Mouse (Mus musculus): ENCODE results near the gene Dnah6.

Gene Dnah6

DNA sequence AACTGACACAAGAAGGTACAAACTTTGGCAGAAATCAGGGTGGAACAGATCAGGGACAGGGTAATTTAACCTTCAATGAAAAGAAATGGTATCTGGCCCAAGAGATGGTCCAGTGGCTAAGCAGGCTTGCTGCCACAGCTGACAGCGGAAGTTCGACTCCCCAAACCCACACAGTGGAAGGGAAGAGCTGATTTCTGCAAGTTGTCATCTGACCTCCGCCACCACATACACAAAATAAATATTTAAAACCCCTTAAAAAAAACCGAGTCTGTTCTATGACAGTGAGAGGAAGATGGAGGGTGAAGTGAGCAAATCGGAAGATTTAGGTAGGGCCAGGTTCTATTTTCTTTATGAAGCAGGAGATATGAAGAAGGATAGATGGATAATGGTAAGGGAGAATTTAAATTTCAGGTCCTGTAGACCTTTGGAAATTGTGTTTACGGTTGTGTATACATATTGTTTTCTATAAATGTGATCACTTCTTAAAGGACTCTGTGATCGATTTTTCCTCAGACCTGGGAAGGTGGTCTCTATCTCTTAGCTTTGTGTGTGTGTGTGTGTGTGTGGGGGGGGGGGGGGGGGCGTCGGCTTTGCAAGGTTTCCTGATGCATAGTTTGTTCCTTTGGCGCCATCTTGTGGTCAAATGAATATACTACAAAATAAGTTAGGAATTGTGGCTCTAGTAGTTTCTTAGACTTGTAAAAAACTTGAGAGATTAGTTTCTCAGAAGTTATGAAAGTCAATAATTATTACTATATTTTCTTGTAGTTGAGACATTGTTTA, 6.1 kb upstream of the Dnah6 start:
- DNase-seq = no peak

DNA sequence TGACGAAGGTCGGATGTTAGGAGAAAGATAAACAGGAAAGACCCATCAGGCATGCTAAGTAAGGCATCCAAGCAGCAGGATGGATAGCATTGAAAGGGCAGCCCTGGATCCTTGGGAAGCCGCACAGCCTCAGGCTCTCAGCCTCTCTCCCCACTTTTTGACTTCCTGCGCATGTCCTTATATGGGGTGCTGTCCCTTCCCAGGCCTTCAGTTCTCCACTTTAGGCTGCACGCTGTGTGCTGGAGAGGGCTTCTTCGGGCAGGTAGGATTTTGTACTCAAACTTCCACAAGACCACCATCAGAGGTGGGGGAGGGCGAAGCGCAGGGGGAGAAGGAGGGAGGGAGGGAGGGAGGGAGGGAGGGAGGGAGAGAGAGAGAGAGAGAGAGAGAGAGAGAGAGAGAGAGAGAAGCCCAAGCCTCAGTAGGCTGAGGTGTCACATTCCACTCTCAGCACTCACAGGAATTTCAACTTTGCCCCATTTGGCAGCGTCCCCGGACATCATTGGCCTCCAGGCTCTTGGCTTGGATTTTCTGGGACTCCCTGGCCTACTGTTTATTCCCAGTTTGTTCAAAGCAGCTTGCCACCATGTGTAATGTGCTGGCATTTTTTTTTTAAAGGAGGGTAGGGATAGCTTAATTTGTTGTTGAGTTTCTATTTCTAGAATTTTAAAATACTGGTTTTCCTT, 1.5 kb upstream of the Dnah6 start:
- no peak for DNase-seq

DNA sequence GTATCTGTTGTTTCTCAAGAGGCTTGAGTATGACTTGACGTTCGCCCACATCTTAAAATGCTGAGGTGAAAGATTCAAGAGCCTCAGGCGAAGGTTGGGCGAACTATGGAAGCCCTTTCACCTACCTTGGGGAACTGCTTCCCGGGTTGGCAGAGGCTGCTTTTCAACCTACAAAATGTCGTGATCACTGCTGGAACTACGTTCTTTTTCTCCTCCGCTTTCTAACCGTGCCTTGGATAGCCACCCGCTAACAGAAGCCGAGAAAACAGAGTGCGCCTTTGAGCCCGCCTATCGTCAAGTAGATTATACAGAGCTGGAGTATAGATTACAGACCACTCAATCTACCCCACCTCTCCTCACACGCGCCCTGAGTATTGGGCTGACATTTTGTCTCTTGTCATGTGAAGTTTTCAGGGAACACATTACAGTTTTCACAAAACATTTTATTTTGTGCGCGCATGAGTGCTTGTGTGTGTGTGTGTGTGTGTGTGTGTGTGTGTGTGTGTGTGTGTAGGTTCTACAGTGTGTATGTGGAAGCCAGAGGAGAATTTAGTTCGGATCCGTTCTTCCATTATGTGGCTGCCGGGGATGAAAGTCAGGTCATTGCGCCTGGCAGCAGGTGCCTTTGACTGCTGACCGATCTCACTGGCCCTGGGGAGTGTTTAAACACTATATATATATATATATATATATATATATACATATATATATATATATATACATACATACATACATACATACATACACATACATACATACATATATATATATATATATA, 696 bp upstream of the Dnah6 start:
- DNase-seq = no peak

DNA sequence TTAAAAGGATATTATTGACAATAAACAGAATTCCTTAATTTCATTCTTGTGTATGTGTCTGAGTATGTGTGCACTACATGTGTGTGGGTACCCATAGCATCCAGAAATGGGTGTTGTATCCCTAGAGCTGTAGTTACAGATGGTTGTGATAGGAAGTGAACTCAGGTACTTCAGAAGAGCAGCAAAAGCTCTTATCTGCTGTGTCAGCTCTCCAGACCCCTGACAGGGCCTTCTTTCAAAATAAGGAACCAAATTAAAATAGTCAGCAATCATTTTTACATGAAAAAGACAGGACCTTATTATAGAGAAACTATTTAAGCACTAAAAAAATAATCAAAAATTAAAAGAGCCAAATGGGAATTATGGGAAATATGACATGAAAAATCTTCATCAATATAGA, 9.8 kb downstream of the Dnah6 start:
- DNase-seq = no peak

- DNase-seq = no peak
Observed at GRCm38 (mm10) chr6:73211036-73211435, 10.4 kb downstream of the Dnah6 start.

- DNase-seq = peak; percentile 67
Observed at GRCm38 (mm10) chr6:73210445-73210972, 10.9 kb downstream of the Dnah6 start.

DNA sequence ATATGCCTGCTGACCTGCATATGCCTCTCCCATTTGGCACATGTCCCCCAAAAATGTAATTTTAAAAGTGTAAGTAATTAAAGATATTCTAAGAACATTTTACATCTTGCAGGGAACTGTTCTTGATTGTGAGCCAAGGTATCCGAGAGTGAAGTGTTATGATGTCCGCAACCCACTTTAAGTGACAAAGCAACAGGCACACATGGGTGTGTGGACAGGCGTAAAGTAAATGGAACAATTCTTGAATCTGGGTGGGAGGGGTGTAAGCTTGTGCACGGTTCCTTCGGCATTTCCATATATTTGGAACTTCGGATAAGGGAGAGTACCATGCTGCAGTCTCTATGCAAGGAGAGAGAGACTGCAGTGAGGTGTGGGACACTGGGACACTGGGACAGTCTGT, 11.9 kb downstream of the Dnah6 start:
- no peak for DNase-seq

- peak; percentile 14 for DNase-seq
Observed at GRCm38 (mm10) chr6:73204937-73205336, 16.5 kb downstream of the Dnah6 start.

DNA sequence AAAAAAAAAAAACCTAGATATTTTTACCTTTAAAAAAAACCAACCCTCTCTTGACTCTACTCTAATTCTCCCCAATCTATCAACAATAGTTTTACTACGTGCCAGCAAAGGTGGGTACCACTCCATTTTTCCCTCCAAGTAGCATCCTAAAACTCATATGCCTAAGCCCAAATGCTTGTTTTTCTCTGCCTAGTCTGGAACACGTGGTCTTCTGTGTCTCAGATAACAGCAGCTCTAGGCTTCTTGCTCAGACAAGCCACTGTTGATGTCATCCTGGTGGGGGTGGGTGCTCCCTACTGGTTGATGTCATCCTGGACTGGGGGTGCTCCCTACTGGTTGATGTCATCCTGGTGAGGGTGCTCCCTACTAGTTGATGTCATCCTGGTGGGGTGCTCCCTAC, 17.7 kb downstream of the Dnah6 start:
- DNase-seq = no peak

GRCm38 (mm10) chr6:73195291-73195690, 26.2 kb downstream of the Dnah6 start:
- DNase-seq = no peak

GRCm38 (mm10) chr6:73190756-73191155, 30.7 kb downstream of the Dnah6 start:
- DNase-seq = no peak

GRCm38 (mm10) chr6:73184276-73184675, 37.2 kb downstream of the Dnah6 start:
- no peak for DNase-seq

DNA sequence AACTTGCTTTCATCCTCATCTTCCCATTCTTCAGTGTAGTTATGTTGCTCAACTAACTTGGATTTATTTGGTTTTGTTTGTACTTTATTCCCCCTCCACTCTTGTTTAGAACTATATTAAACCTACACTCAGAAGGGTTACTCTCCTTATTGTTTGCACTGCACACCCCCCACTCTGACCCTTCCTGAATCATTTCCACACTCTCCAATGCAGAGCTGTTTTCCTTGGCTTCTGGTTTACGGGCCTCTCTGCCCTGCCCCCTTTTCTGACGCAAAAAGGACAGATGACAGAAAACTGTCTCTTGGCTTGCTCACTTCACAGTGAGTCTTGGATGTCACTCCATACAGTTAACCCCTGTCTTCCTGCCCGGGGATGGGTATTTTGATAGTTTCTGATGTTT, 38.5 kb downstream of the Dnah6 start:
- DNase-seq = no peak

DNA sequence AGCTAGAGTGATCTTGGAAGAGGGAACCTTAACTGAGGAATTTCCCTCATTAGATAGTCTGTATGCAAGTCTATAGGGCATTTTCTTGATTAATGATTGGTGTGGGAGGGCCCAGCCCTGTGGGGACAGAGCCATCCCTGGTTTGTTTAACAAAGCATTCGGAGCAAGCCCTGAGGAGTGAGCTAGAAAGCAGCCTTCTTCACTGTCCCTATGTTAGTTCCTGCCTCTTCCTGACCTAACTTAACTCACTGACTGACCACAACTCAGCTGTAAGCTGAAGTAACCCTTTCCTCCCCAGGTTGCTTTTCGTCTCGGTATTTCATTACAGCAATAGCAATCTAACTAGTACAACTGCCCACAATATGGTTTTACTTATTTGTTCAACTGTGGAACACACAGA, 39.0 kb downstream of the Dnah6 start:
- no peak for DNase-seq

DNA sequence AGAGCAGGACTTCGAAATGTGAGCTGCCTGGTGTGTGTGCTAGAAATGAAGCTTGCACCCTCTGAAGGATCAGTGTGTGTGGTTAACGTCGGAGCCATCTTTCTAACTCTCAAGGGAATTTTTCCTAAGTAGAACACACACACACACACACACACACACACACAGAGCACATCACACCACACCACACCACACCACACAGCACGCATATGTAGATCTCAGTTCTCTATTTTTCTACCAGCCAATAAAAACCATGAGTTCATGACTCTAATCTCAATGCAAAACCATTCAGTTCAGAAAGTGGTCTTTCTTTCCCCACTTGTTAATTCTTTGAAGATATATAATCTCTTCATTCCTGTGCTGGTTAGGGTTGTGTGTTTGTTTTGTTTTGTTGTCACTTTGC, 39.4 kb downstream of the Dnah6 start:
- no peak for DNase-seq

GRCm38 (mm10) chr6:73175156-73175555, 46.3 kb downstream of the Dnah6 start:
- no peak for DNase-seq

DNA sequence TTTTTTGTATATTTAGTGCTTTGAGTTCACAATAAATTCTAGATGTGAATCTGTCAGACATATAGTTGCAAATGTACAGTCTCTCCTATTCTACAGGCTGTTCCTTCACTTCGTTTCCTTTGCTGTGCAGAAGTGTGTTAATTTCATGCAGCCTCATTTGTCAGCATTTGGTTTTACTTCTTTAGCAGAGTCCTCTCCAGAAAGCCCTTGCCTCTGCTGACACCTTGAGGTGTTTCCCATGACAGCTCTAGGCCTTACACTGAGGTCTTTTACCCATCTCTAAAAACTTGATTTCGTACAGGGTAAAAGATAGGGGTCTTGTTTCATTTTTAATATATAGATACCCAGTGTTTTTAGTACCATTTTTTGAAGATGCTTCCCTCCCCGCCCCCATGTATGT, 54.2 kb downstream of the Dnah6 start:
- no peak for DNase-seq

DNA sequence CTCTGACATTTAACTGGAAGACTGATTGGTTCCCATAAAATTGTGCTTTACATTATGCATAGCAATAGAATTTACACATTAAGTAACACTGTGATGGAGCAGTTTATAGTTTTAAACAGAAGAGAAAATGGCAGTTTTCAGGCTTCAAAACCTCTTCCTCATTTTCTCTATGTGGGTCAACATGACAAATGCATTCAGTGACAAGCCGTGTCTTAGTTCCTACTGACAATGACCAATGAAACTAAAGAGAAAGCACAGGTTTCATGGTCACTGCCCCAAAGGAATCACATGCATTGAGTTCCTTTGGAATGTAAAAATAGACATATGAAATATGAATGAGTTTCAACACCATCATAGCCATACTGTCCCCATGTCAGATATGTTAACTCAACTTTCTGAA, 58.5 kb downstream of the Dnah6 start:
- no peak for DNase-seq

- no peak for DNase-seq
Observed at GRCm38 (mm10) chr6:73161338-73161737, 60.1 kb downstream of the Dnah6 start.

DNA sequence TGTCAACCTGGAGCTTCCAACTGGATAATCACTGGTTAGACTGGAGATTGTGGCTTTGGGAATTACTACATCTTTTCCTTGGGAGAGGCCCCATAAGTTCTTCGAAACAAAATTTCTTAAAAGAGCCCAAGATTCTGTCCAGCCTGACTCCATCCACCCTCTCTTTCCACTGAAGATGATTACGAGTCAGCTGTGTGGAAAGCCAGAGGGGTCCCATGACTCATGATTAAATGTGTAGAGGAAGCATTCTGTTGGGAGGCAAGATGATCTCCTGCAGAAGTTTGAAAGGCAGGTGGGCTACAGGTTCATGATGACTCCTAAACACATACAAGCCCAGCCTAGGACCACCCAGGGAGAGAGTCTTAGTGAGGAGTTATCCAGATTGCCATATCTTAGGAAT, 66.0 kb downstream of the Dnah6 start:
- DNase-seq = no peak

GRCm38 (mm10) chr6:73153675-73154074, 67.8 kb downstream of the Dnah6 start:
- DNase-seq = peak; percentile 76

- no peak for DNase-seq
Observed at GRCm38 (mm10) chr6:73143403-73143802, 78.0 kb downstream of the Dnah6 start.

- no peak for DNase-seq
Observed at GRCm38 (mm10) chr6:73142776-73143175, 78.7 kb downstream of the Dnah6 start.

- no peak for DNase-seq
Observed at GRCm38 (mm10) chr6:73140836-73141235, 80.6 kb downstream of the Dnah6 start.

Measured in thymus, postnatal 25 days (tissue).